Mouse (Mus musculus) midbrain, embryonic 15.5 days (tissue): ENCODE measurements at regions not wholly inside any gene's neighbourhood (a gene's known extent, or its start where the extent isn't known, plus 50 kb on each side); places are given as distances from the start of the nearest gene placed in this dataset.

Experiments
- ATAC-seq: fragments of 200-750 bp; cut with Nextera tagmentation; replicated peaks from 2 replicates; pipeline ENCODE4 v1.8.0; 2017; ENCODE audit warnings: moderate TSS enrichment
- H3K27ac ChIP-seq: fragments of 300-500 bp; sonication (generic); 2 replicates; pipeline ENCODE4 v1.5.1; 2015; ENCODE audit warnings: mild to moderate bottlenecking, inconsistent platforms
- H3K27me3 ChIP-seq: fragments of 300-500 bp; sonication (generic); replicated peaks from 2 replicates; pipeline ENCODE4 v1.6.1; 2015; ENCODE audit warnings: inconsistent platforms
- H3K36me3 ChIP-seq: fragments of 300-500 bp; sonication (generic); replicated peaks from 2 replicates; pipeline ENCODE4 v1.6.1; 2015; ENCODE audit warnings: inconsistent platforms
- H3K4me1 ChIP-seq: fragments of 300-500 bp; sonication (generic); 2 replicates; pipeline ENCODE4 v1.6.1; 2015; ENCODE audit warnings: inconsistent platforms
- H3K4me2 ChIP-seq: fragments of 300-500 bp; sonication (generic); 2 replicates; pipeline ENCODE4 v1.6.1; 2015; ENCODE audit warnings: inconsistent platforms, mild to moderate bottlenecking, moderate library complexity
- H3K4me3 ChIP-seq: fragments of 300-500 bp; sonication (generic); 2 replicates; pipeline ENCODE4 v1.5.1; 2015; ENCODE audit warnings: mild to moderate bottlenecking, inconsistent platforms
- H3K9ac ChIP-seq: fragments of 300-500 bp; sonication (generic); 2 replicates; pipeline ENCODE4 v1.6.1; 2015; ENCODE audit warnings: mild to moderate bottlenecking, inconsistent platforms
- H3K9me3 ChIP-seq: fragments of 300-500 bp; sonication (generic); 2 replicates; pipeline ENCODE4 v1.6.1; 2016; ENCODE audit warnings: inconsistent platforms
- WGBS: fragments of 180-500 bp; shearing (Covaris S2); methylation state at CpG from one replicate; pipeline ENCODE4 v1.1.7; 2015; ENCODE audit warnings: mixed read lengths; 5-methylcytosine and 5-hydroxymethylcytosine counted together

DNA sequence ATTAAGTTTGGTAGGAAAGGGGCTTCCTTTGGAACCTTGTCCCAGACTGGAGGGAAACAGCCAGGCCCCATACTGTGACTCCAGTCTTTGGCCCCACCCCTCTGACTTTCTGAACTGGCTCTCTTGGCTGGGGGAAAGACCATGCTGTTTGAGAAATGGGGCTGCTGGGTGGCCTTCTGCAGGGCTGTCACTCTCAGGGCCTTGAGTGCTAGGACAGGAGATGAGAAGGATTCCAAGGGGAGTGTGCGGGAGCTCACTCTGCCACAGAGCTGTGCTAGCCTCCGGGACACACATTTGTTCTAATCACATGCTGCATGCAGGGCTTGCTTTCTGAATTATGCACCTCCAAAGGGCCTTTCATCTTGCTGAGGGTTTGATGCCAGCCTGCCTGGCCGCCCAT, 124.3 kb upstream of the Lrfn2 start:
- H3K27ac ChIP-seq, result no peak overlapping the region
- 0 out of 2 replicates have a peak, but pooled peaks have one; percentile 31 for ATAC-seq
- H3K4me3 ChIP-seq, result no peak overlapping the region
- H3K36me3 ChIP-seq, result no peaks in the 10 kb centered on the region
- WGBS, result 59% methylated on average over 3 of the region's 3 CpGs
- peaks cover 14% of the 10 kb centered on the region; the same call in 1 of the 2 replicates for H3K4me1 ChIP-seq
- H3K9me3 ChIP-seq, result no peaks in the 10 kb centered on the region
- no peaks in the 10 kb centered on the region for H3K27me3 ChIP-seq
- no peak overlapping the region for H3K4me2 ChIP-seq
- no peak overlapping the region for H3K9ac ChIP-seq

DNA sequence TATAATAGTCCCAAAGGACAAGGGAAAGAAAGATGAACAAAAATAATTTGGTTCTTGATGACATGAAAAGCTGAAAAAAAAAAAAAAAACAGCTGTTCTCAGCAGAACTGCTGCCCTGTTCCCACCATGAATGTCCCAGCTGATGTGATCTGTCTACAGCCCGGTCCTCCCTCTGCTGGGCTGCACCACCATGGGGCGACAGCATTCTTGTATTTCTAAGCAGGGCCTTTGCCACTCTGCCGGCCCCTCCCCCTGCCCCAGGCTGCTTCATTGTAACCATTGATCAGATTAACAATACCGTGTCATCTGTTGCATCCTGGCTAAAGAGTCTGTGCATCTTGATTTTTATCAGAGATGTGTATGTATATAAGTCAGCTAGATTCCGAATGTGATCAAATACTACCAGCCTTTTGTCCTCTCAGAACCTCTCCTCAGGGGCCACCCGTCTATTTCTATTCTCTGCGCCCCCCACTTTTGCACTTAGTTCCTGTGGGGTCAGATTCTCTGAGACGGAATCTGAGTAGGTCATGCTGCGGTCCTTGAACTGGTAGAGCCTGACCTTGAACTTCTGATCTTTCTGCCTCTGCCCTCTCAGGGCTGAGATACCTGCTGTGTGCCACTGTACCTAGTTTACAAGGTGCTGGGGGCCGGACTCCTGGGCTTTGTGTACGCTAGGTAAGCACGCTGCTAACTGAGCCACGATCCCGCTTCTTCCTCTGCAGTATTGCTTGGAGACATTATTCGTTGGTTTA, 117.2 kb upstream of the Lrfn2 start:
- 38% methylated on average over 15 of the region's 15 CpGs for WGBS
- H3K27ac ChIP-seq, result no peak overlapping the region
- H3K27me3 ChIP-seq, result no peaks in the 10 kb centered on the region
- H3K4me2 ChIP-seq, result no peak overlapping the region
- H3K9me3 ChIP-seq, result no peaks in the 10 kb centered on the region
- no peak; the same call in 1 of the 2 replicates for ATAC-seq
- no peak overlapping the region for H3K9ac ChIP-seq
- H3K4me3 ChIP-seq, result no peak overlapping the region
- peaks cover 9% of the 10 kb centered on the region for H3K4me1 ChIP-seq
- no peaks in the 10 kb centered on the region for H3K36me3 ChIP-seq

DNA sequence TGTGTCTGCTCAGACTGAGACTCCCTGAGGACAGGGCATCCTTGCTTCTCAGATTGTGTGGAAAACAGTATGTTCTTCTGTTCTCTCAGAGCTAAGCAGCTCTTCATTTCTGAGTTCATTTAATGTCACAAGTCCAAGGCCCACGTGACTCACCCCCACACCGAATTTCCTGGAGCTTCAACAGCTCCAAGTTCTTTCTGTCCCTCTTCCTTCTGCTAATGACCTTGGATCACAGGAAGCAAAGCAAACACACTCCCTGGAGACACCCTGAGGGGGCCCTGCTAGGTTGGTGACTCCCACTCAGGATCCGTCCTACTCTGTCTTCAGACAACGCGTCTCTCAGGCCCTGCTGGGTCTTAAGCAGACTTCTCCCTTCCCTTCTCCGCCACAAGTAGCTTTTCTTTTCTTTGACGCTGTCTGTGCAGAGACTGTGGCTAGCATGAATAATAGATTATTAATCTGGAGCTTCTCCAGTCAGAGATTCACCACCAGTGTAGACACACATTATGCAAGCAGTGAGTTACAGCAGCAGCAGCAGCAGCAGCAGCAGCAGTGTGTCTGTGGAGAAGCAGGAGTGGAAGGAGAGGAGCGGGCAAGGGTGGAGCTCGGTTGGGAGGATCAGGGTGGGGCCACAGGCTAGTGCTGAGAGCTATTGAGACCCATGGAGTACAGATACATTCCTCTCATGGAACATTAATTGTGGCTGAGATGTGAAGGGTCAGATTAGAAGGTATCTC, 115.4 kb upstream of the Lrfn2 start:
- peak; percentile 34 for ATAC-seq
- H3K27me3 ChIP-seq, result no peaks in the 10 kb centered on the region
- 48% methylated on average over 9 of the region's 9 CpGs for WGBS

DNA sequence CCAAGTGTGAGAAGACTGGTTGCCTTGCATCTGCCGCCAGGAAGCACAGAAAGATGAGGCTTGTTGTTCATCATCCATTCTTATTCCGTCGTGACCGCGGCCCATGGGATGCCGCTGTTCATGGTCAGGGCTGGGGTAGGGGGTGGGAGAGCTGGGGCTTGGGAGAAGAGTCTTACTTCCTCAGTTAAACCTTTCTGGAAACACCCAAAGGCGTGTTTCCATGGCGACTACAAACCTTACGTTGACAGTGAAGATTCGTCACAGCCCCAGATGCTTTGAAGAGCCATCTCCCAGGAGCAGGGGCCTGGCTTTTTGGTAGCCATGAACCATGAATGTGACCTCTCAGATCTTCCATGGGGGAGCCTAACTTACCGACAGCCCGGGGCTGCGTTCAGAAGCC, 114.6 kb upstream of the Lrfn2 start:
- Histone ChIP-seq H3K9me3 (no peaks in the 10 kb centered on the region), H3K4me2 (no peak overlapping the region), H3K9ac (no peak overlapping the region), H3K27me3 (no peaks in the 10 kb centered on the region), H3K4me3 (no peak overlapping the region), H3K27ac (no peak overlapping the region), H3K4me1 (peaks cover under 1% of the 10 kb centered on the region; the same call in 1 of the 2 replicates), H3K36me3 (no peaks in the 10 kb centered on the region)
- whole genome bisulfite sequencing, result 70% methylated on average over 13 of the region's 13 CpGs
- no peak for ATAC-seq

More for the DNA sequence above, 115.4 kb upstream of the Lrfn2 start:
- Histone ChIP-seq H3K36me3 (no peaks in the 10 kb centered on the region), H3K27ac (0 out of 2 replicates have a peak overlapping the region, but pooled peaks have one; percentile 12), H3K9ac (no peak overlapping the region), H3K4me3 (no peak overlapping the region), H3K4me1 (peaks cover 8% of the 10 kb centered on the region), H3K9me3 (no peaks in the 10 kb centered on the region), H3K4me2 (no peak overlapping the region)

DNA sequence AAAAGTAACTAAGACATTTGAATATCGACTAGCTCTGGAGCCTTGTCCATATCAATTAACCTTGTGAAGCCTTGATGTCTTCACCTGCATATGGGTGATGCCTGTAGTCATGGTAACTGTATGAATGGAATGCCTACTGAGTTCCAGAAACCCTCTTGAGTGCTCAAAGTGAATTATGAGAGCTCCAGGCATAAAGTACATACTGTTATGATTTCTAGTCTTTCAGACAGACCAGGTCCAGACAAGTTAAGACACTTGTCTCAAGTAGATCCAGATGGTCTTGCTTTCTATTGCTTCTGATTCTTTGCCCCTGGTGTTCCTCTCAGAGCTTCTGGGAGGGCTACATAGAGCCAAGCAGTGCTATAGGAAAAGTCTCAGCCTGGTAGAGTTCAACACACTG, 112.5 kb upstream of the Lrfn2 start:
- H3K27ac ChIP-seq, result no peak overlapping the region
- no peak for ATAC-seq
- no peaks in the 10 kb centered on the region for H3K9me3 ChIP-seq
- H3K4me3 ChIP-seq, result no peak overlapping the region
- H3K4me2 ChIP-seq, result no peak overlapping the region
- H3K36me3 ChIP-seq, result no peaks in the 10 kb centered on the region
- WGBS, result 70% methylated on average over 1 of the region's 1 CpGs
- peaks cover 9% of the 10 kb centered on the region for H3K4me1 ChIP-seq
- H3K9ac ChIP-seq, result no peak overlapping the region
- H3K27me3 ChIP-seq, result no peaks in the 10 kb centered on the region

DNA sequence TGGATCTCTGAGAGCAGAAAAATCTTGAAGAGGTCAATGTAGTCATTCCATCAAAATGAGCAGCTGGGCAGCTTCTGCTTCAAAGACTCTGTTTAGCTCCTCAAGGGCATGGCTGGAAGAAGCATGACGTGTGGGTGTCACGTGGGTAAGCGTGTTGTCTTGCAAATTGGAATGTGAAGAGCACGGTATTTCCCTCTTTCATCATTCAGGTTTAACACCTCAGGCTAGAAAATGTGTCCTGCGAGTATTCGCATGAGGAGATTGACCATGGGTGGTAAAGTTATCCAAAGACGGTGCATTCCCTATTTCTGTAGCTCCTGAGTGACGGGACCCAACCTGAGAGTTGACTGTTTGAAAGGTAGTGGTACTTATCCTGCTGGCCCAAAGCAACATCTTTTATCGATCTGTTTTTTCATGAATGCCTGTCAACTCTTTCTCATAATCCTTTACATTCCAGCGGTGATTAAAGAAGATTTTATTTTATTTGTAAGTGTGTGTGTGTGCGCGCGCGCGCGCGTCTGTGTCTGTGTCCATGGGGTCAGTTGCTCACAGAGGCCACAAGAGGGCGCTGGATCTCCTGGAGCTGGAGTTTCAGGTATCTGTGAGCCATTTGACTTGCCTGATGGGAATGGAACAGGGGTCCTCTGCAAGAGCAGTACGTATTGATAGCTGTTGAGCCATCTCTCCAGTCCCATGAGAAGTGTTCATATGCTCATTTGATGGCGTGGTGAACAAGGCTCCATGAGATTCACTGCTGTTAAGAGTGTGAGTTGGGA, 109.9 kb upstream of the Lrfn2 start:
- Histone ChIP-seq H3K9ac (no peak overlapping the region), H3K9me3 (no peaks in the 10 kb centered on the region), H3K4me3 (no peak overlapping the region), H3K27ac (no peak overlapping the region), H3K36me3 (no peaks in the 10 kb centered on the region), H3K4me2 (no peak overlapping the region), H3K27me3 (no peaks in the 10 kb centered on the region), H3K4me1 (peaks cover 13% of the 10 kb centered on the region)
- WGBS, result 86% methylated on average over 20 of the region's 20 CpGs
- ATAC-seq, result no peak

DNA sequence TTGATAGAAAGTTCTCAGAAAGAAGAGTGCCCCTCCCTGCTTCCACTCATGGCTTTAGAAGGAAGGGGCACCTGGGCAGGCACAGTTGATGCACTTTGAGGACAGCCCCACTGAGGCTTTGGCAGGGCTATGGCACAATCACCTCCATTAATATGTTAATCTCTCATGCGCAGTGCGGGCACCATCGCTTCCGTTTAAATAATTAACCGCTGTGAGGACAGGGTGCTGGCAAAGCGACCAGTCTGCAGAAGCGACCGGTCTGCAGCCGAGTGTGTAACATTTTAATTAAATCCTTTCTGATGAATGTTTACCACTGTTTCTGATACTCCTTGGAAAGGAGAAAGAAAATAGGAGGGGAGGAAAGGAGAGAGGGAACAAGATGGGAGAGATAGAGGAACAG, 108.3 kb upstream of the Lrfn2 start:
- Histone ChIP-seq H3K4me1 (peaks cover 13% of the 10 kb centered on the region), H3K27me3 (no peaks in the 10 kb centered on the region), H3K4me2 (no peak overlapping the region), H3K27ac (no peak overlapping the region), H3K36me3 (no peaks in the 10 kb centered on the region), H3K4me3 (no peak overlapping the region), H3K9ac (no peak overlapping the region), H3K9me3 (no peaks in the 10 kb centered on the region)
- 36% methylated on average over 9 of the region's 9 CpGs for WGBS
- no peak for ATAC-seq

DNA sequence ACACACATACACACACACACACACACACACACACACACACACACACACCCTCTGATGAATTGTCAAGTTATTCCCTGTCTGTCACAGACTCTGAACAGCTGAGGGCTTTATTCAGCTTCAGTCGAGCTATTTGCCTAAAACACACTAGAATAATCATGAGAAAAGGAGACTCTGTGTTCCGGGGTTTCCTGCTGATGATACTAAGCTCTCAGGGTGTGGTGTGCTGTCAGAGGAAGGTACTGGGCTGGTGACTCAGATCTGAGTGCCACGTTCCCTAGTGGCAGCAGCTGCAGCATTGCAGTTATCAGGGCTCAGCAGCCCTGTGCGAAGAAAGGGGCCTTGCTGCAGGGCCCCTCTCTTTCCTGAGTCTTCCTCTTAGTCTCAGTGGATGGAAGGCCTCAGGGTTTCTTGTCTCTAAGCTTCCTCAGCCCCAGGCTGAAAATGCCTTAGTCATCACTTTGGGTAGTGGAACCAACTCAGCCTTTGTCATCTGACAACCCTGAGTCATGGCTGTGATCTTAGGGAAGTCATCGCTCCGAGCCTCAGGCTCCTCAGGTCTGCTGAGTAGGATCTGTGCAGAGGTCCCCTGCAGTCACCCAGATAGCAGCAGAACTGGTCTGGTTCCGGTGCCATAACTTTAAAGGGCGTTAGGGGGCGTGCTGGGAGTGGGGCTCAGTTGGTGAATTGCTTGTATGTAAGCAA, 106.8 kb upstream of the Lrfn2 start:
- no peak overlapping the region for H3K27ac ChIP-seq
- no peak for ATAC-seq

DNA sequence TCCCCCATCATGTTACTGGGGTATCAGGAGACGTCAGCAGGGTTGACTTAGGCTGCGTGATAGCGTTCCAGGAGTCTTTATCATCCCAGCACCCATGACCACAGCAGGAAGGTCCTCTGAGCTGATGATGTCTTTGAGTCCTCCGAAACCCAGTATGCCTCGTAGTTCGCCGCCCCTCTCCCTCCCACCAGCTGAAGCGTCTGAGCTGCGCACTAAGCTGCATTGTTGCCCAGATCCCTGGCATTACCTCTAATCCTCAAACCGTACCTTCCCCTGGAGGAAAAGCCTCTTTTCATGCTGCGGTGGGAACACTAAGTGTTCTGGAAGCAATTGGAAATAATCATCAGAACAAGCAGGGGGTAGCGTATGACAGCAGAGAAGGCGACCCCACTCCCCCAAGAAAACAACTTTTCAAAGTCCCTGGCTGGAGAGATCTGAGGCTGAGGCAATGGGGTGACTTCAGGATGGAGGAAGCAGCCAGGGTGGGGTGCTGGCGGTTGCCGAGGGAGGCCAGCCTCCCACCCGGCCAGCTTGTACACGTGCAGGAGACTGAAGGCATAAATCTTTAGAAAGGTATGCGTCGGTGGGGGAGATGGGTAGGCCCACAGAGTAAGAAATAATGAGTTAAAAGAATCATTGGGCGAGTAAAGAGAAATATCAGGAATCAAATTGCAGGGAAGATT, 93.7 kb upstream of the Lrfn2 start:
- Histone ChIP-seq H3K27me3 (no peaks in the 10 kb centered on the region), H3K9me3 (no peaks in the 10 kb centered on the region), H3K4me3 (no peak overlapping the region), H3K4me2 (no peak overlapping the region; the same call in 1 of the 2 replicates), H3K36me3 (no peaks in the 10 kb centered on the region), H3K9ac (no peak overlapping the region), H3K27ac (no peak overlapping the region), H3K4me1 (no peaks in the 10 kb centered on the region; the same call in 1 of the 2 replicates)
- 40% methylated on average over 20 of the region's 20 CpGs for WGBS
- ATAC-seq, result peak; percentile 70

More for the DNA sequence above, 106.8 kb upstream of the Lrfn2 start:
- no peaks in the 10 kb centered on the region for H3K9me3 ChIP-seq
- H3K4me3 ChIP-seq, result no peak overlapping the region
- no peak overlapping the region for H3K9ac ChIP-seq
- no peaks in the 10 kb centered on the region for H3K27me3 ChIP-seq
- H3K4me2 ChIP-seq, result no peak overlapping the region
- H3K4me1 ChIP-seq, result peaks cover 13% of the 10 kb centered on the region
- no peaks in the 10 kb centered on the region for H3K36me3 ChIP-seq
- WGBS, result 61% methylated on average over 9 of the region's 9 CpGs

DNA sequence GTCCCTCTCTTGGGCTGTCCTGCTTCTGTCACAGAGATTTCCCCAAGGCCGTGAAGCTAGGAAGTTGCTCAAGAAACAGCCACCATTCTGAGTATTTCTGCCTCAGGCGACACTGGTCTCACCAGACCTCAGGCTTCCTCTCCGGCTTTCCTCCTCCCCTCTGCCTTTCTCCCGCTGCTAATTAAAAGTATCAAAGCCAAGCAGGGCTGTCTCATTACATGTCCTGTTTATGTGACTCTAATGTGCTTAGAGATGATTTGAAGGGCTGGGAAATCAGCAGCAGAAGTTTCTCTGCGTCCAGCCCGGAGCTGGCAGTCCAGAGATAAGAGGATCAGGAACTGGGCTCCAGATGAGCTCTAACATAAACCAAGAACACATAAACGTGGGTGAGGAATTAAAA, 84.3 kb upstream of the Lrfn2 start:
- no peaks in the 10 kb centered on the region for H3K36me3 ChIP-seq
- no peak overlapping the region for H3K9ac ChIP-seq
- no peaks in the 10 kb centered on the region for H3K9me3 ChIP-seq
- H3K4me2 ChIP-seq, result no peak overlapping the region
- no peak overlapping the region for H3K4me3 ChIP-seq
- no peaks in the 10 kb centered on the region for H3K27me3 ChIP-seq
- no peak overlapping the region for H3K27ac ChIP-seq
- peaks cover 7% of the 10 kb centered on the region; the same call in 1 of the 2 replicates for H3K4me1 ChIP-seq
- 43% methylated on average over 7 of the region's 7 CpGs for WGBS
- peak; percentile 52; the same call in 1 of the 2 replicates for ATAC-seq

DNA sequence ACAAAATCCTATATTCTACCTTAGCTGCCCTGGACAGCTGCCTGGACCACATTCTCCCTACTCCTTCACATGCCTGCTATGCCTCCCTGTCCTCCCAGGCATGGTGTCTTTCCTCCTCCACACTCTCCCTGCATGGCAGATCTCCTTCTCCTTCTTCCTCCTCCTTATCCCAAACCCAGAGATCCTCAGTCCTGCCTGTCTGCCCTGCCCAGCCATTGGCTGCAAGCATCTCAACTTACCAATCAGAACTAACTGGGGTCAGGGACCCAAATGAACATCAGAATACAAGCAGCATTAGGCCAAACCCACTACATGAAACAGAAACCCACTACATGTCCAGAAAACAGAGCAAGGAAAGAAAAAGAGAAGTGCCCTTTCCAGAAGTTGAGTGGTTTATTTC, 81.3 kb upstream of the Lrfn2 start:
- Histone ChIP-seq H3K27me3 (no peaks in the 10 kb centered on the region), H3K9ac (no peak overlapping the region), H3K4me1 (peaks cover 7% of the 10 kb centered on the region; the same call in 1 of the 2 replicates), H3K9me3 (no peaks in the 10 kb centered on the region), H3K36me3 (no peaks in the 10 kb centered on the region), H3K4me3 (no peak overlapping the region), H3K27ac (no peak overlapping the region), H3K4me2 (no peak overlapping the region)
- no peak for ATAC-seq
